Mouse (Mus musculus) monocyte, adult 2 months (primary cell): ENCODE results near the gene Hmgb4.

Experiments used
- DNase-seq, 2 experiments: peaks; one replicate each; pipeline ENCODE4 v3.0.0; 2022; ENCODE audit warnings: low spot score in 2 of 2, low read depth in 1 of 2

The Hmgb4 gene

DNA sequence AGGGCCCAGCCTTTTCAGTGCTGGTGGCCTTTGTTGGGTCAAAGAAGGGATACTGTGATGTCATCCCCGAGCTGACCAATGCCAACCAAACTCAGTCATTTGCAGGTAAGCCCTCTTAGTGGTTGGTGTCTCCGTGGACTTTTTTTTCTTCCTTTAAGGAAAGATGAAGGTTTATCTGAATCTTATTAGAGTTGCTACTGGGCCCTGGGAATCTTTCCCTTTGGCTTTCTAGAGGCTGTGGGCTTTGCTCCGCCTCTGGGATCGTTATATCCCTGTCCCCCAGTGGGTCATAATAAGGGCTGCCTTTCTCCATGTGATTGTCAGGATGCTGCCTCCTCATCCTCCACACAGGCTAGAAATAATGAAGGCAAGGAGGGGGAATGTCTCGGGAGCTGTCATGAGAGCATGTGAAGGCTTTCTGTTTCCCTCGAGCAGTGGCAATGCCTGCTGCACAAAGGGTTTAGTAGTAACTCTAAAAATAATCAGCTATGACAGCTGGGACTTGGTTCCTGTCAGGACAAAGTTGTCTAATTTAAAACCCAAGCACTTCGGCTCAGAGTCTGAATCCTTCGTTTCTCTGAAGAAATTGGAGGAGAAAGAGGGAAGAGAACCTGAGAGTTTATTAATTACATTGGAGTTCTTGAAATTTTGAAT is at the start of gene Hmgb4:
Gene Hmgb4 (minus strand): TSS at position 51 of the 654 bp plus-strand sequence.
- DNase-seq = no peak

DNA sequence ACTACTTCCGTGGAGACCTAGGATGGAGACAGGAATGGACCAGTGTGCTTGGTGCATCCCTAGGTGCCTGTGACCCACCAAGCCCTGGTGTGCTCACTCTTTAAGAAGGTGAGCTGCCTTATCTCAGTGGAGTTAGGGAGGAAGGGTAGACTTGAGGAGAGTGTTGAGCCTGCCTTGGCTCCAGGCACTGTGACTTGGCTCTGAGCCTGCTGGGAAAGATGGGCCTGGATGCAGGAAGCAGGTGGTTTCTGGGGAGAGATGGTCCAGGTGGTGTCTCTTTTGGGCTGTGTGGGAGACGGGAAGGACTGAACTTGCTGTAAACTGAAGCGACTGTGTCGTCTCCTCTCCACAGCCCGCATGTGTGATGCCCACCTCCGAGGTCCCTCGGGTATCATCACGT is 45.3 kb upstream of the Hmgb4 start:
- no peak for DNase-seq

DNA sequence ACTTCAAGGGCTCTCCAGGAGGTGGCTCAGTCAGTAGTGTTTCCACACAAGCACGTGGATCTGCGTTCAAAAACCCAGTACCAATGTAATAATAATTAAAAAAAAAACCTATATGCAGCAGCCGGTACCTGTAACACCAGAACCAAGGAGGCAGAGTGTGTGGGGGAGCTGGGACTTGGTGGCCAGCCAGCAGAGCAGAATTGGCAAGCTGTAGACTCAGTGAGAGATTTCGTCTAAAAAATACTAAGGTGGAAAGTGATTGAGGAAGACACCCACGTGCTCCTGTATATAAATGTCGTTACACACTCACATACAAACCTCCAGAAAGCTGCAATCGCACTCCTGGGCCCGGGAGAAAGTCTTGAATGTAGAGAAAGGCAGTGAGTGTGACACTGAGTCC is 43.3 kb upstream of the Hmgb4 start:
- DNase-seq = no peak

DNA sequence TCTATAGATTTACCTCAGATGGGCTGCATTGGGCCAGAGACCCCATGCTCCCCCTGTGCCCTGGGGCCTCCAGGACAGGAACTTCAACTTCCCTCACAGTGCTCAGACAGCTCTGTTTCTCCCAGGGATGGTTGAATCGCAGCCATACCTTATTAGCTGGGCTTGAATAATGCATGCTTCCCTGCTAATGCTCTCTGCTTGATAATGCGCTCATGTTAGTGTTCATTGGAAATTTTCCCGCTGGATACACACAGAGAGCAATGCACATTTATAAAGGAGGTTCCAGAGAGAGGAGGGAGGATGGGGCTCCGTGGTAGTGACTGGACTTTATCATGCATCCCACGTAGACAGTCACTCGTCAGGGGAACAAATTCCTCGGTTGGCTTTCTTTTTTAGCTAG is 27.3 kb upstream of the Hmgb4 start:
- no peak for DNase-seq

DNA sequence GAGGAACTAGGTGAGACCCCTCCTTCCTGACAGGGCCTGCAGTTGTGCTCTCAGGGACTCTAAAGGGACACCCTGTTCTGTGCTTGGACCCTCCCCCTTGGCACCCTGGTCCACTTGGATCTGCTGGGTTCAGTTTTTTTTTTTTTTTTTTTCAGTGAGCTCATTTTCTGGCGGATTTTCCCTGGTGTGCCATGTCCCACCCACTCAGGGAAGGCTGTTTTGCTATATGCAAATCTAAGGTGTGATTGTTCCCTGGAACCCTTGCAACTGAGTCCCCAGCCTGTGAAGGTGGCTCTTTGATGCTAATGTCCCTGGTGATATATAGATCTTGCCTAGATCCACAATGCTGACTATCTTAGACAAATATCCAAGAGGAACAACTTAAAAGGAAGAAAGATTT is 24.3 kb upstream of the Hmgb4 start:
- no peak for DNase-seq

DNA sequence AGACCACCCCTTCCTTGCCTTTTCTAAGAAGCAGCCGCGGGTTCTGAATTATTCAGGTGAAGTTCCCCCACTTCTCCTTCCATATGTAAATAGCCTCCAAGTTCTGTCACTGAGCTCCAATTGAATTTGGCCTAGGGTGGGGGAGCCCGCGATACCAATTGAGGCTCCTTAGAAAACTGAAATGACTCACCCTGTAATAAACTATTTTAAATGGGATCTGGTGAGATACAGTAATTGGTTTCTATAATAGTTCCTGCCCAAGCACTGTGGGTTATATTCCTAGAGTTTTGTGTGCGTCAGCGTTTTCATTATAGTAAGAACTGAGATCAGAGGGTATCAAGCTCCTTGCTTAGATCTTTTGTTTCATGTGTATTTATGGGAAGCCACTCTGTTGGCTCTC is 14.8 kb upstream of the Hmgb4 start:
- no peak for DNase-seq

DNA sequence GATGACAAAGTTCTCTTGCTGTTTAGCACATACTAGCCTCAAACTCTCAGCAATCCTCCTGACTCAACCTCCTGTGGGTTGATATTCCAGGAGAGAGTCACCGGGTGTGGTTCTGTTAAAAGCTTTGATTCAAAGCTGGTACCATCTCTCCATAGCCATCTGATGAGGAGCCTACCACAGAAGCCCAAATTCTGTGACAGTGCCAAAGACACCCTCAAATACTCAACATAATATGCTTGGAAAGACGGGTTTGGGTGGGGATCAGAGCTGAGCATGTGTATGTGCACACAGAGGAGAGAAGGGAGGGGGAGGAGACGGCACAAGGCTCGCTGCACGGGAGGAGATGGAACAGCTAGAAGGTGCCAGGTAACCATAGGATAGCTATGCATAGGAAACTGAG is 14.4 kb upstream of the Hmgb4 start:
- DNase-seq = no peak

DNA sequence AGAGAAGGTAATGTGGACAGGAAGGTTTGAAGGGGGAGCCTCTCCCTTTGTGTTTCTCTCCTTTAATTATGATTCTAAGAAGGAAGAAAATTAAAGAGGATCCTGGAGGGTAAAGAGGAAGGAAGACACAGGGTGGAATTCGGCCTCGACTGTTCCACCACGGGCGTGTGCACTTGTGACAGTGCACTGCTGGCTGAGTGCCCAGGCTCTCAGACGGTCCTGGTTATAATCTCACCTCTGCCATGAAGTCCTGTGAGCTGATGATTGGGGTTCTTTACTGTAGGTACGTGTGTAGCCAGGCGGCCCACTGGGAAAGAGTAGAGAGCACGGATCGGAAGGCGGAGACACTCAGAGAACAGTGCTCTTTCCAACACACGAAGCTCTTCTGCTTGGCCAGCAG is 12.4 kb upstream of the Hmgb4 start:
- DNase-seq = no peak

DNA sequence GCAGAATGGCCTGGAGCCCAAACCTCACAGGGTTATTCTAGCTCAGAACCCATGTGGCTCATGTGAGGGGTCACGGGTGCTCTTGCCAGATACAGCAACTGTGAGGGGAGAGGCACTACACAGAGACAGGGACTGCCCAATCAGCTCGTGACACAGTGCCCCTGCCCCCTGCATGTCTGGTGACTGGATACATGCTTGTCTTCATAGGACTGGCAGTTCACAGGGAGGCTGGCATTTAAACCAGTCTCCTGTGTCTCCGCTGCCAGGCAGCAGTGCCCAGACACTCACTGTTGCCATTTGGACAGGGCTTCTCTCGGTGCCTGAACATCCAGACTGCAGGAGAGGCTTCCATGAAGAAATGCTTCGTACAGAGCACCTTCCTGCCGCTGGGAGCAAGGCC is 11.7 kb upstream of the Hmgb4 start:
- DNase-seq = no peak

DNA sequence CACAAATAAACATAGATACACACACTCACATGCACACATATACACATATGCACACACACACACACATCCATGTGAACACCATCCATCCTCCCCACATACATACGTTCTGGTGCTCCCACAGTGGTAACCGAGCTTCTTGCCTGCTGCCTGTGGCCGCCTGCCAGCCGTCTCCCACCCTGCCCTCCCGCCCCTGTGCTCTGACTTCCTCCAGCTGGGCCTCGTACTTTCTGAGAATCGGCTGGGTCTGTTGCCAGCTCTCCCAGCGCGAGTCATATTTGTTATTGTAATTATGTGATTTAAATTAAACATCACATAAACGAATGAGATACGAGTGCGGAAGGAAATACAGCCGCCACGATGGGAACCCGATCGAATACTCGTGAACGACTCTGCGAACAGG is 10.2 kb upstream of the Hmgb4 start:
- no peak for DNase-seq

DNA sequence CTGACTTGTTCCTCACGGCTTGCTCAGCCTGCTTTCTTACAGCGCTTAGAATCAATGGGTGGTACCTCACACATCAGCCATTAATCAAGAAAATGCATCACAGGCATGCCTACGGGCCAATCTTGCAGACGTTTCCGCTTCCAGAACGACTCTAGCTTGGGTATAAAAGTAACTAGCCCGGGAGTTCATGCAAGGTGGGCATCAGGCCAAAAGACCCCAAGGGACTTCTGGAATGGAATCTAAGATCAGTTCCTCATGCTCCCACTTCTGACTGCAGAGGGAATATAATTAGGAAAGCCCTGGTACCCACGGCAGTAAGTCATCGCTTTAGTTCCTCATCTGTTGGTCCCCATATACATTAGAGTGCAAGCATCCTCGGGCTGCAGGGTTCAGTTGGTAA is 9.4 kb upstream of the Hmgb4 start:
- no peak for DNase-seq

DNA sequence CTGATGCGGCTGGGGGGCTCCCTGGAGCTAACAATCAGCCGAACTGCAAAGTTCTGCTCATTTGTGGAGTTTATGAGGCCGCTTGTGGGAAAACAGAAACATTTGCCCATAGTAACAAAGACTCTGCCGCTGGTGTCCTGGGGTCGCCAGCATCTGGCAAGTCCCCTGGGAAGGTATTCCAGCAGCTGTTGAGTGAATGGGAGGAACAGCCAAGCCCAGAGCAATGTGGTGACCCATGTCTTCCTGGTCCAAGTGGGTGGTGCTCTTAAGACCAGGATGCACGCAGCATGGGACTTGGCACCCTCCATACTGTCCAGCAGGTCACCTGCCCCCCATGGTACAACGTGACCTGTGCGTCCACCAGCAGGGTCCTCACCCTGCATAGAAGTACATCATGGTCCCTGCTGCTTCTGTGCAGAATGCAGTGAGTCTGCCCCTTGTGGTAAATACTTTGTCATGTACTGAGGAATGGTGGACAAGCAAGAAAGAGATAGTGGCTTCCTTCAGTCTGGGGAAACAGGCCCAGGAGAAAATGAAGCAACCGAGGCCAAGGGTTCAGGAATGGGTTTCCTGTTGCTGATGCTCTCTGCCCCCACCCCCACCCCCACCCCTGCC is 8.6 kb upstream of the Hmgb4 start:
- DNase-seq = no peak

DNA sequence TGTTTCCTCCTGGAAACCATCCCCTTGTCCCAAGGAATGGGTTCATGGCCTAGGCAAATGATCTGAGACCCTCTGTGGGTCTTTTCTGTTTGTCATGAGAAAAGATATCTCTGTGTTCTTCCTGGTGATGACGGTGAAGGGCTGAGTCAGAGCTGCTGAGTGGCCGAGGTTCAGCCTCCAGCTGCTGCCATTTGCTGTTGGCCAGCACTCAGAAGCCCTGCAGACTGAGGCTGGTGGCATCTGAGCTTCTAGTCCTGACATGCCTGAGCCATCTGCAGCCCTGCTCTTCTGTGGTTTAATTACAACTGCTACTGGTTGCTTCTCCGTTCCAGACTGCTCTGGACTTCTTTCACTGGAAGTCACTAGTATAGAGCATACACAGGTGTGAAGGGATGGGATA is 4.6 kb upstream of the Hmgb4 start:
- no peak for DNase-seq

DNA sequence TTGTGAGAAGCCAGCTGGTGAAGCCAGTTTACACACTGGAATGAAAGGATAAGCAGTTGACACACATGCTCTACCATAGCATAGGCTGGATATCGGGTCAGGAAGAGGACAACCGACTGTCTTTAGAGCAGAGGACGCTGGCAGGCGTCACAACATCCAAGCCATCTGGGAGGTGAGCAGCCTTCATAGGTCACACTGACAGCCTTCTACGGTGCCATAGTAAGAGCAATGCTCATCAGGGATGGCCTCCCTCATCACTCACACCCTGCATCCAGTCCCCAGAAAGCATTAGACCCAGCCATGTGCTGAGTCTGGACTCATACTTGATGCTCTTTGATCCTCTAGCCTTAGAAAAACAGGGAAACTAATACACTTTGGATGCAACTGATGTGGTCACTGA is 3.7 kb upstream of the Hmgb4 start:
- no peak for DNase-seq

DNA sequence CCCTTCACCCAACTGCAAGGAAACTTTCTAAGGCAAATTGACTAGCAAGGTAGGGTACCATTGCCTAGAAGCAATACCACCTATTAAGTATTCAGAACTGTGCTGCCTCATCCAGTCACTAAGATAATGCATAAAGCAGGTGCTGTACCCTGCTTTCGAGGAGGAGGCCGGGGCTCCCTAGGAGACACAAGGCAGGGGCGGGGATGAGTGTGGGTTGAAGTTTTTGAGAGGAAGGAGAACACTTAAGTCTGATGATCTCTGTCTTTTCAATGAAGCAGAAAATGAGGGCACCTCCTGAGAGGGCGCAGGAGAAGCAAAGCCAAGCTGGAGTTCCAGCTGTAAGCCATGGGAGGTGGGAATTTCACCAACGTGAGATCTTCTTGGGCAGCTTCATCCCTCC is 1.5 kb downstream of the Hmgb4 start:
- DNase-seq = no peak

DNA sequence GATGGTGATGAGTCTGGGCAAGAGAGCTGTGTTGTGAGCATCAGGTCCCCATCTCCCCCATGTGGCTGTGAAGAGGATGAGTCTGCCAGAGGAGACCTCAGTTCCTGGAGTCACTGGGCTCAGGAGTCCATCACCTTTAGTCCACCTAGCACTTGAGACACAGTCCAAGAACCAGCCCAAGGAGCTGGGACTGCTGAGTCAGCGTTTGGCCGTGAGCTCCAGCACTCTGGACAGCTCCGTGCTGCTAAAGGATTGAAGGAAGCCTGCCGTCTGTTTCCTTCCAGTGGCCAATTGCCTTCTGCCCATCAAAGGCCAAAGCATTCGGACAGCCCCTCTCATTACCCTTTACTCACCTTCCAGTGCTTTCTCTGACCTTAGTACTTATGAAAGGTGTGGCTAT is 12.1 kb downstream of the Hmgb4 start:
- no peak for DNase-seq

DNA sequence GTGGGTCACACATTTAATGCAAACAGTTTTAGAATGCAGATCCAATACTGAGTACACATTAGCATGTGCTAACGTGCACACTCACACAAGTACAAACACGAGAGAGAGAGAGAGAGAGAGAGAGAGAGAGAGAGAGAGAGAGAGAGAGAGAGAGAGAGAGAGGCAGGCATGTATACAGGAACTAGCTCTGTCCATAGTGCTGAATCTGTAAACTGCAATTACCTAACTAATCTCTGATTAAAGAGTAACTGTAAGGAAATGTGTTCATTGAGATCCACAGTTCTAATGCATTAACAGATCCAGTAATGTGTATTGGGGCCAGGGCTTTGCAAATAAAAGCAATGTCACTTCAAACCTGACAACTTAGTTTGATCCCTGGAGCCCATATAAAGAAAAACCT is 15.6 kb downstream of the Hmgb4 start:
- no peak for DNase-seq

DNA sequence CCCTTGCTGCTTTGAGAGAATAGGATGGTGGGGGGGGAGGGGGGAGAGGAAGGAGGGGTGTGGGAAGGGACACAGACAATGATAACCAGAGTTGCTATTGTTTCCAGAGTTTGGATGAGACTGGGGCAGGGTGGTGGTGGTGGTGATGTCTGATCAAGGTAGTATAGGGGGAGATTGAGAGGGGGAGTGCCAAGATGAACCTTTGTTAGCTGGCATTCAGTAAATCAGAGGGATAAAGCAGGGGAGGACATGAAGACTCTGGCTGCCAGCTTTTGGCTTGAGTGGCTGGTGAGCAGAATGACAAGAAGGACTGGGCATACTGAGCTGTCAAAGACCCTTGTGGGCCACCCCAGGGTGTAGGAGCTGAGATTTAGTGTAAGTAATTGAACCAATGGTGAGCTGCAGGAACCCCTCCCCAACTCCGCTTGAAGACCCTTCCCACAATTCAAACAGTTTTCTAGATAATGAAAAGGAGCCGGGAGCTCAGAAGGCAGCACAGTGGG is 18.9 kb downstream of the Hmgb4 start:
- DNase-seq = no peak

DNA sequence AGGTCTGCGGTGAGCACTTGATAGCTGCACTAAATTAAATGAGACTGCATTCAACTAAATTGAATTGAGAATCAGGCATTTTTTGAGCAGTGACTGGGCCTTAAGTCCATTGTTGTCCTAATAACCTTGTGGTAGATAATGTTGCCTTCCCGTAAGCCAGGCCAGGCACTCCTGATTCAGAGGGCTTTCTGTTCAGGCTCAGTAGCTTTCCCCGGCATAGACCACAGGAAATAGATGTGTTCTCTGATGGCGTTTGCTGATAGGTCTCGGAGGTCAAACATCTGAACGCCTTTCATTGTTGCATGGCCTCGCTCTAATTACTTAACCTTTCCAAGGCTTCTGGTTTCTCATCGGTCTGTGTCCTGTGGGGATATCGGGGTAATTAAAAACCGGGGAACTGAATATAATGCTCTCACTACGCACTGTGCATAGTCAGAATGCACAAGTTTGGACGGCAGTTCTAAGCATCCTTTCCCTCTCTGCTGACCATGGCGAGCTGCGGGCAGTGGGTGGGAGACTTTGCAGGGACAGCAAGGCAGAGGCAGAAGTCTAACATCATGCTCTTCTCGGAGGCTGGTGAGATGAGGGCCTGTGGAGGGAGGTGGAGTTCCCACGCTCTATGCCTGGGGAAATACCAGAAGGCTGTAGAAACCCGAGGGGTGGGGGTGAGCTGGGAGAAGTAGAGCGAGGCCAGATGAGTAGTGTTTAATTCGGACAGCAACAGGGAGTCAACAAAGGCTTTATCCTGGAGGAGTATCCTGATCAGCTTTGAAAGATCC is 19.5 kb downstream of the Hmgb4 start:
- DNase-seq = no peak

DNA sequence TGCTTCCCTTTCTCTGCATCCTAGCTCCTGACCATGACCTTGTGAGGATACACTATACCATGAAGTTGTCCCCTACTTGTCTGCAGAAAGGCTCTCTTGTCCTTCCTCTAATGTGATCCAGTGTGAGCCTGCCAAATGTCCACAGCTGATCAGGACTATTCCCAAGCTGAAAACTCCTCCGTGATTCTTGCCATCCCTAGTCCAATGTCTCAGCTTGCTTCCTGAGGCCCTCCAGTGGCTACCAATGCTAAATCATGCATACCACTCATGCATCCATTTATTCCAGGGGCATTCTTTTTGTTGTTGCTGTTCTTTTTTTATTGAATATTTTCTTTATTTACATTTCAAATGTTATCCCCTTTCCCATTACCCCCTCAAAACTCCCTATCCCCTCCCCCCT is 21.6 kb downstream of the Hmgb4 start:
- DNase-seq = no peak

DNA sequence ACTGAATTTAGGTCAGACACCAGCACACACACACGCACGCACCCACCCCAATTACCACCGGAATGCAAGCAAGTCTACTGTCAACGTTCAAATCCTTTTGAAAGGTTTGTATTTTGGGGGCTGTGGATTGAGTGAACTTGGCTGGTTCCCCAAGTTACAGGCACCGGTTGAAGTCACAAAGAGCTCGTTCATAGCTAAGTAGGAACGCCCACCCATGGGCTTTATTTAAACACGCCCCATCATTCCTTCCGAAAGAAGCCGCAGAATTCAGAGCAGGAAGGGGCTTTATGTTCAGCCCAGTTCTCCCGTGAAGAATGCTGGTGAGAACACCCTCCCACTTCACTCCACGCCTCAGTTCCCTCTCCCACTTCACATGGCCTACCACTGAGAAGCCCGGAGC is 27.3 kb downstream of the Hmgb4 start:
- no peak for DNase-seq
